Mouse (Mus musculus) small intestine, adult 10 weeks (tissue): ENCODE measurements around the gene Spdef. TPM values are rescaled to one million over a fixed set of nuclear protein-coding genes. Genes with fewer than 3 reads are reported as not detected.

Experiments
- polyA plus RNA-seq: library from polyadenylated mRNA; stranded (reverse); fragments of 350-450 nt; fragmentation: Illumina TruSeq; extraction: RNeasy Lipid Tissue Mini Kit (QIAGEN cat#74804); gene quantifications from one replicate; pipeline ENCODE4 v1.2.3, GENCODE M21; 2014; ENCODE audit warnings: low replicate concordance

Gene Spdef
- polyA plus RNA-seq, result not detected

DNA sequence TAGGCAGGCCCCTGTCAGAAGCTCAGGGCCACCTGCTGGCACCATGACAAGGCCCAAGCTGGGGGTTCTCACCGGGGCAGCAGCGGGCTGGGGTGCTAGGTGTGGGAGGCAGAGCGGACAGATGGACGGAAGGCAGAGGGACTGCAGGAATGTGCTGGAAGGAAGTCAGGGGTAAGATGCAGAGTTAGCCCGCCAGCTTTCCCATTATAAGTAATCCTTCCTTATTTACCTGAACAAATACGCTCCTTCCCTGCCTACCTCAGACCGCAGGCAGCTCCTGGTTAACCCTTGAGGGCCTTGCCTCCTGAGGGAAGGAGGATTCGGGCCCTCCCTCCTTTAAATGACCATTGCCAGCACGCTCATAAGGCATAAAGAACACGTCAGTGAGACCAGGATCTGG lies at the start of gene Spdef:
Gene Spdef (minus strand): TSS at position 186 of the 400 bp plus-strand sequence.

Other genes with a start within 250 kb of the Spdef start
- gene Grm4, start 207.6 kb downstream of the Spdef start, polyA plus RNA-seq, result not detected
- gene Hmga1, start 172.5 kb downstream of the Spdef start, polyA plus RNA-seq, result 16.3 TPM
- not detected for gene AI413582, start 163.2 kb downstream of the Spdef start, polyA plus RNA-seq
- gene Nudt3, start 105.5 kb downstream of the Spdef start, polyA plus RNA-seq, result 10.1 TPM
- gene RPS10-NUDT3, start 93.7 kb downstream of the Spdef start, polyA plus RNA-seq, result not detected
- 11.7 TPM for gene Rps10, start 92.3 kb downstream of the Spdef start, polyA plus RNA-seq
- not detected for gene Pacsin1, start 73.4 kb downstream of the Spdef start, polyA plus RNA-seq
- 45.7 TPM for gene D17Wsu92e, start 91.7 kb upstream of the Spdef start, polyA plus RNA-seq
- 35.8 TPM for gene Snrpc, start 109.2 kb upstream of the Spdef start, polyA plus RNA-seq
- 0.82 TPM for gene Uhrf1bp1, start 127.5 kb upstream of the Spdef start, polyA plus RNA-seq
- 1.2 TPM for gene Anks1, start 180.4 kb upstream of the Spdef start, polyA plus RNA-seq
- gene Taf11, start 180.9 kb upstream of the Spdef start, polyA plus RNA-seq, result 15.4 TPM